Mouse (Mus musculus) spleen, postnatal 14 days (tissue): ENCODE results near the gene Hmgcs2.

Experiments used
- DNase-seq, 2 experiments: peaks; one replicate each; pipeline ENCODE4 v3.0.0; 2021 to 2022; ENCODE audit warnings: low spot score in 2 of 2

The Hmgcs2 gene

GRCm38 (mm10) chr3:98279682-98280081 lies 553 bp upstream of the Hmgcs2 start:
- no peak for DNase-seq

DNA sequence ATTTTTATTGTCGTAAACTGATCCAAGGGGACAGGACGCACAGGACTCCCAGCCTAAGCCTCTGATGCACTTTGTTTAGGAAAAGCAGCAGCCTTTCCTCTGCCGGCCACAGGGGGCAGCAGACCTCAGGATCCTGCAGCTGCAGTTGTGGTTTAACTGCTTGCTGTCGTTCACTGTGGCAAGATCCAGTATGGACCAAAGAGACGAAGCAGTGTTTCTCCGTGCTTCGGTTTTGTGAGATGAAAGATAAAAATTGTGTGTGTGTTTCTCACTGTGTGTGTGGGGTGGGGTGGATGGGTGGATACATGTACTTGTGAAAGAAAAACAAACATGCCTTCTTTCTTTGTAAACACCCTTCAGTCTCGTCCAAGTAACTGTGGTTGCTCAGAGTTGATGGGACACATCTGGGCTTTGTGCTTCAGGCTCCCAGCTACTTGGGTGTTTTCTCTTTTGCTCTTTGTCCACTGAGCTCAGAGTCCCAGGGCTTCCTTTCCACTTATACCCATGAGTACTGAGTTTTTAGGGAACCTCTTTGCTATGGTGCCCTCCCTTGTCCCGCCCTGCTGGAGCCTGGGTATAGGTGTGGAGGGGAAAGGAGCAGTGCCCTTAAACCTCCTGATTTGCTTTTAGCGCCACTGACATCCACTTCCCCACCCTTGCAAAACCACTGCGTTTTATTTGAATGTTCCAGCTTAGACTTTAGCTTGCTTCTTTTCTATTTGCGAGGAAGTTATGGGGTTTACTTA lies 871 bp downstream of the Hmgcs2 start:
- DNase-seq: peak; percentile 15 to 32

GRCm38 (mm10) chr3:98282422-98282821 lies 2.2 kb downstream of the Hmgcs2 start:
- no peak for DNase-seq

DNA sequence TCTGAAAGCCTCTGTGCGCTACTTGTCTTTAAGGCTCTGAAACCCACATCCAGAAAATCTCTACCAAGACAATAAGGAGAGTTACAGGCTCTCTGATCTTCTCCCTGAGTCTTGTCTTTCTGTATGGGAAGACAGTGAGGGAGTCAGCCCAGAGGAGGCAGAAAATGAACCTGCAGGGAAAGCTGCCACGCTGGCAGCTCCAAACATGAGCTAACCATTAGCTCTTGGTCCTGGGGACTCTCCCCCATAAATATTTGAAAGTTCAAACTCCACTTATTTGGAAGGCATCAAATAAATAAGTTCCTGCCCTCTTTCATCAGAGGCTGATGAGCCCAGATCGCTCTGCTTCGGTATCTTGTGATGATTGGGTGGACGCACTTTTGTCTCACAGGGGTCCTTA lies 3.0 kb downstream of the Hmgcs2 start:
- no peak for DNase-seq

DNA sequence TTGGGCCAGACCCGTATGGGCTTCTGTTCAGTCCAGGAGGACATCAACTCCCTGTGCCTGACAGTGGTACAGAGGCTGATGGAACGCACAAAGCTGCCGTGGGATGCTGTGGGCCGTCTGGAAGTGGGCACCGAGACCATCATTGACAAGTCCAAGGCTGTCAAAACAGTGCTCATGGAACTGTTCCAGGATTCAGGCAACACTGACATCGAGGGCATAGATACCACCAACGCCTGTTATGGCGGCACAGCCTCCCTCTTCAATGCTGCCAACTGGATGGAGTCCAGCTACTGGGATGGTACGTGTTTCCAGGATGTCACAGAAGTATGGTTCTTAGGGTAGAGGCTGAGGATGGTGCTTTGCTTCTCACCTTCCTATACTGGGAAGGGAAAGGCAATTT lies 10.8 kb downstream of the Hmgcs2 start:
- no peak for DNase-seq

GRCm38 (mm10) chr3:98295965-98296364 lies 15.7 kb downstream of the Hmgcs2 start:
- DNase-seq: no peak

DNA sequence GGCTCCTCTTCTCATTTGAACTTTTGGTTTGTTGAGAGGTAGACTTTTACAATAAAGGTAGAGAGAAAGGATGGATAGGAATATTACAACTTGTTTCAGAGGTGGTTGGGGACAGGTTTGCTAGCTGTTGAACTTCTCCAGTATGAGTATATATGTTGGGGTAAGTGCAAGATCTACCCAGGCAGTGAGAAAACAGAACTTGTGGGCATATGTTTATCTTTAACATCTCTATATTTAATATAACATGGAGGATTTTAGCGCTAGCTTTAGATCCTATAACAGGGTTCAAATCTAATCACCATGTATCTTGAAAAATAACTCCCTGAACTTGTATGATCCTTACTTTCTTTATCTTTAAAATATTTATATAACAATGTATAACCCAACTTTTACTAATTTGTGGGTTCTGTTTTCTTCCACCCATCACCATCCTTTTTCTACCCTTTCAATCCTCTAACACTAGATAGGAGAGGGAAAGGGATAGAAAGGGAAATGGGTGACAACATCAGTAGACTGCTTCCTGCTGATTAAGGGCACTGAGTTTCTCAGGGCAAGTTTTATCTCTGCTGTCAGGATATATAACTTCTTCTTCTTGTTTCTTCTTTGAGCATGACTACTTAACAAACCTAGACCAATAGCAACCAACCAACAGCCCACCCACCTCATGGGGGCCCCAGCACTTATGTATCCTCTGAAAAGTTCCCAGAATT lies 19.3 kb downstream of the Hmgcs2 start:
- no peak for DNase-seq

DNA sequence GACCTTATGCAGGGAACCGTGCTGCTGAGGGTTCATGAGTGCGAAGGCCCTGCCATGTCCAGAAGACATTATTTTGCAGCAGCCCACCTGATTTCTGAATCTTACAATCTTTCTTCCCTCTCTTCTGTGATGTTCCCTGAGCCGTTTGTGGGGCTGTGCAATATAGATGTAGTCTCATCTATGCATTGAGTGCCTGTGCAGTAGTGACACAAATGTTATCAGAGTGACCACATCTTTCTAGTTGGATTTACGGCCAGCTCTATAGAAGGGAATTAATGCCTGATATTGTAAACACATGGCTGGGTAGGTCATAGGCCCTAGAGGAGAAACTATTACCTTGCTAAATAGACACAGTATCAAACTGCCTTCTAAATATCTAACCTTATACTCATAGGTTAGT lies 20.0 kb downstream of the Hmgcs2 start:
- no peak for DNase-seq

DNA sequence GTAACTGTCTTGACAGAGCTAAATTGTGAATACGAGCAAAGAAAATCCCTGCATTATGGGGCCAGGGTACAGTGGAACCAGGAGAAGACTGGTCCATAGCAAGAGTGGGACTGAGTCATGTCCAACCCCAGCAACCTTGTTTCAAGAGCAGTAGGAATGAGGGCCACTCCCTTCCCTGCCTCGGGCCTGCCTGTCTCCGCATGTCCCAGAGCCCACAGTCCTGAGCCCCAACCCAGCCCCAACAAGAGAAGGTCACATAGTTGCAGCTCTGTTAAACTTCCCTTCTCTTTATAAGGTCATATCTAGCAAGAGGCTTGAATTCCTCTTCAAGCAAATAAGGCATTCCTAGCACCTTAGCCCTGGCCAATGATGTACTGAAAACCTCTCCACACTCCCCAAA lies 21.5 kb downstream of the Hmgcs2 start:
- DNase-seq: no peak

DNA sequence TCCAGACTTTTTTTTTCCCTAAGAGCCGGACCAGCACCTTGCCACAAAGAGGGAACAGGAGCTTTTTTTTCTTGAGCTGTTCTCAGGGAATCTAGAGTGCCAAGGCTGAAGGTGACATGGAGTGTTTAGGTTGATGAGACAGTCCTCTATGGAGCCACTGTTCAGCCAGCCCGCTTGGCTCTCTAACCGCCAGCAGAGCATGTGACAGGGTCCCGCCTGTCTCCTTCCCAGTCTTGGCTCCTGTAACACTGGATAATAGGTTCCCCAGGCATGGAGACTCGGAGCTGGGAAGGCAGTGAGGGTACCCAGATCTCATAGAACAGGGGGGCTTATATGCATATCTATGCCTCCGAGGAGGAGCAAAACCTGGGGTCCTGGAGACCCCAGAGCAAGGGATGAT lies 28.4 kb downstream of the Hmgcs2 start:
- DNase-seq: no peak

GRCm38 (mm10) chr3:98310456-98310855 lies 30.2 kb downstream of the Hmgcs2 start:
- no peak for DNase-seq

DNA sequence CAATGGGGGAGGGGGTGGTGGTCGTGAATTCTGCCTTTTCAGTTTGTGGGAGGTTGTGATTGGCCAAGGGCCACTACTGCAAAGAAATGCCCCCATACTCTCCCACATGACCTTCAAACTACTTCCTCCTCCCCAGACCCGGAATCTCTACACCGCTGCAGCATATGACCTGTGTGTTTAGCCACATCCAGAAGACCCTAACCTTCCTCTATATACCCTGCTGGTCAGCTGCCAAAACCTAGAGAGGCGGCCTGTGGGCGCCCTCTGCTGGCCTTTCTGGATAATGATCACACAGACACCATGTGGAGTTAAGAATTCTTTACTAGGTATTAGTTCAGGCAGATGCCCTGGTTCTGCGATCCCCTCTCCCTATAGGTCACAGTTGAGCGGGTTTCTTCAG lies 32.6 kb downstream of the Hmgcs2 start:
- DNase-seq: peak in 1 of 2 experiments; percentile 33

GRCm38 (mm10) chr3:98313294-98314155 lies 33.3 kb downstream of the Hmgcs2 start:
- DNase-seq: no peak

DNA sequence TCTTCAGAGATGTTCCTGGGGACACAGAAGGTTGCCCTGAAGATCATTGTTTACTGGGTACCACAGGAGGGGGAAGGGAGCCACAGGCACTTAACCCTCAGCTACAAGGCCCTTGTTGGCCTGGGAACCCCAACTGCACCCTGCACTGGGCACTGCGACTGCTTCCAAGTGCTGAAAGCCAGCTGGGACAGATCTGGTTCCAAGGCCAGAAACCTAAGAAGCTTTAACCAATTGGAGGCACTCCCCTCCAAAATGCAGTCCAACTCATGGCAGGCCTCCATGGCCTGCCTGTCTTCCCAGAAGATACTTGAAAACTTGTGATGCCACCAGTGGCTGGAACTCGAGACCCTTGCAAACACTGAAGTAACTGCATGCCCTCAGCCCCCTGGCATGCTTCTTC lies 34.9 kb downstream of the Hmgcs2 start:
- DNase-seq: no peak

GRCm38 (mm10) chr3:98317143-98317542 lies 36.9 kb downstream of the Hmgcs2 start:
- no peak for DNase-seq

DNA sequence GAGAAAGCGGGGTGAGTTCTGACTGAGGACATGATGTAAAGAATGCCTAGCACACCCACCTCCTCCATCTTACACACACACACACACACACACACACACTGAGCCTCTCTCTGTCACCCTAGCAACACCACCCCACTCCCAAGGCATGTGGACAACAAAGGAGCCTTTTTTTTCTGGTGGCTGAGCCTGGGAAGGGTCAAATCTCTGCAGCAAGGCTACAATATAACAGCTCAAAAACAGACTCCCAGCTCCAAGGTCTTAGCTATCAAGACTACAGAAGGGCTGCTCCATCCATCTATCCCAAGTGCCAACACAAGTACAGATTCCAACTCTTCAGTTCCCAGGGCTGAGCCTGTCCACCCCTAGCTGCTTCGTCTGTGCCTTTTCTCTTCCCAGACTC lies 39.0 kb downstream of the Hmgcs2 start:
- no peak for DNase-seq

DNA sequence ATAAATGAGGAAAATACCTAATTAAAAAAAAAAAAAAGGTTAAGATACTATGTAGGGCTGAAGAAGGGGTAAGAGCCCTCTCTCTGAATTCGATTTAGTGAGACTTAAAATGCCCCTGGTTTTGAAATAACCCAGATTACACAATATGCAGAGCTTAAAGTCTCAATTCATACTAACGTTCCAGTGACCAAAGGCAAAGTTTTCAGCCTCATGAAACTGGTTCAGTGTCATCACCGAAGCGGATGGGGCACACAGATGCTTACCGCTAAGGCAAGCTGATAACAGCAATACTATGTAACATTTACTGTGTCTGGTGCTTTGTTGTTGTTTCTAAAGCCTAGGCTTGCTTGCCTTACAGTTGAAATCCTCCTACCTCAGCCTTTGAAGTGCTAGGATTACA lies 42.0 kb downstream of the Hmgcs2 start:
- no peak for DNase-seq

DNA sequence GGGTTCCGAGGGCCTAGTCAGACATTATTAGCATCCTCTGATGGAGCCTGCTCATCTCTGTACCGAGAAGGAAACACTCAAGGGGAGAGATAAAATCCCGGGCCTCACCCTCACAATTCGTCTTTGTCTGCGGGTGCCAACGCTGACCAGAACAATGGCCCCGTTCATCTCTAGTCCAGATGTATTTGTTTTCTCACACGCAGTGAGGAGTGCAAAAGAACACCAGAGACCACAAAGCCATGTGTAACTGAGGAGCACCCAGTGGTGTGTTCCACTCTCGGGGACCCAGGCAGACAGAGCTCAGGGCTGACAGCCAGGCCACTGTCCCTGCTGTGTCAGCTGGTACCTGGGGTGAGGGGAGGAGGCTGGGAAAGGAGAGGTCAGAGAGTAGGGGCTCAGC lies 44.0 kb downstream of the Hmgcs2 start:
- DNase-seq: no peak

DNA sequence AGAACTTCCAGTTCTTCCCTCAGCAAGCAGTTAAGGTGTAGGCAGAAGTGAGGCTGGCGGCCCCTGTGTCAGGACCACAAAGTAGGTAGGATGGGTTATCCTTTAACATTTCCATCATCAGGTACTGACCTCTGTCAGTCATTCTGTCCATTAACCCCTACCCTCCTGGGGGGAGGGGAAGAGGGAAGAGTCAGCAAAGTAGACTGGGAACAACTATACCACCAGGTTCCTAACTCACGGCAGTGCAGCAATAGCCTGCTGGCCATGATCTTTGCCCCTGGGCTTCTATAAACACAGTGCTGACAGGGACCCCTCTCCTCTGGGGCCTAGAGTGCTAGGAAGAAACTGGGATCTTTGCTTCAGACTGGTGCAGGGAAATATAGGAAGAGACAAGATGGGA lies 53.8 kb downstream of the Hmgcs2 start:
- no peak for DNase-seq

GRCm38 (mm10) chr3:98335331-98335730 lies 55.1 kb downstream of the Hmgcs2 start:
- DNase-seq: no peak

- peak in 1 of 2 experiments; percentile 10 for DNase-seq
These were observed 55.7 kb downstream of the Hmgcs2 start for GRCm38 (mm10) chr3:98335886-98336285.
